19 mouse cellular contexts compared by ENCODE assay signal in the genomic region with DNA sequence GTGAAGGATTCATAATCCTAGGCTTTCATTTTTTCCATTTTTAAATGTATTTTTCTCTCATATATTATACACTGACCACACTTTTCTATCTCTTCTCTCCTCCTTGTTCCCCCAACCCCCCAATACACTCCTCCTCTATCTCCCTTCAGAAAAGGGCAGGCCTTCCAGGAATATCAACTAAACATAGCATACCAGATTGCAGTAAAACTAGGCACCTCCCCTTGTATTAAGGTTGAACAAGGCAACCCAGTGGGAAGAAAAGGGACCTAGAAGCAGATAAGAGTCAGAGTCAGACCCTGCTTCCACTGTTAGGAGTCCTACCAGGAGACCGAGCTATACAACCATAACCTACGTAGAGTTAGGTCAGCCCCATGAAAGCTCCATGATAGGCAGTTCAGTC. TPM values are rescaled to one million over a fixed set of nuclear protein-coding genes. Genes with fewer than 3 reads are reported as not detected.
DNase-seq lines count a peak whose midpoint lies in the region; ATAC-seq and TF ChIP-seq lines count a peak whose summit lies in the region.
"Had no signal": no experiment of that assay in that cellular context is flagged by ENCODE, and none has a peak within 500 bp of the region (broad histone marks: within the 10 kb centered on the region; RNA-seq: fewer than 3 reads in every experiment).

No protein-coding gene starts in this region.

- ATAC-seq in liver, embryonic 12.5 days: peak; percentile 81
- no peak for ATAC-seq in liver, postnatal 0 days
- peak; percentile 82 for ATAC-seq in liver, embryonic 13.5 days (ENCODE audit: low read depth)
- ATAC-seq: activated CD4-positive, CD25-positive, alpha-beta regulatory T cell, adult 4 months; forebrain, embryonic 14.5 days; forebrain, embryonic 16.5 days; Patski had no signal

- TF ChIP-seq CTCF in liver, postnatal 0 days (IDR thresholded peaks at IDR 0.05; ENCODE audit: low read depth): no peak

- H3K36me3 ChIP-seq in liver, embryonic 12.5 days: no peaks in the 10 kb centered on the region
- H3K36me3 ChIP-seq in liver, postnatal 0 days (replicated peaks; ENCODE audit: insufficient read depth, low read length): no peaks in the 10 kb centered on the region; the same call in 1 of the 2 replicates
- no peaks in the 10 kb centered on the region for H3K36me3 ChIP-seq in liver, embryonic 13.5 days
- H3K36me3 ChIP-seq in forebrain, embryonic 10.5 days (replicated peaks): peaks cover 6% of the 10 kb centered on the region; the same call in 1 of the 2 replicates
- H3K36me3 ChIP-seq: embryonic facial prominence, embryonic 10.5 days; embryonic facial prominence, embryonic 12.5 days; forebrain, embryonic 12.5 days had no signal

- no peak overlapping the region for H3K9ac ChIP-seq in liver, embryonic 12.5 days
- no peak overlapping the region for H3K9ac ChIP-seq in liver, postnatal 0 days (replicated peaks)
- no peak overlapping the region for H3K9ac ChIP-seq in liver, embryonic 13.5 days
- H3K9ac ChIP-seq: embryonic facial prominence, embryonic 12.5 days; forebrain, embryonic 12.5 days had no signal

- H3K4me1 ChIP-seq in liver, embryonic 12.5 days: peaks cover 29% of the 10 kb centered on the region
- peaks cover 2% of the 10 kb centered on the region; the same call in 1 of the 2 replicates for H3K4me1 ChIP-seq in liver, postnatal 0 days (ENCODE audit: insufficient read depth)
- H3K4me1 ChIP-seq in liver, embryonic 13.5 days (replicated peaks): peaks cover 33% of the 10 kb centered on the region
- H3K4me1 ChIP-seq in forebrain, embryonic 10.5 days: no peaks in the 10 kb centered on the region
- H3K4me1 ChIP-seq: embryonic facial prominence, embryonic 10.5 days; embryonic facial prominence, embryonic 12.5 days had no signal

- no peak overlapping the region for H3K27ac ChIP-seq in liver, embryonic 12.5 days
- no peak overlapping the region for H3K27ac ChIP-seq in liver, postnatal 0 days (ENCODE audit: low read depth)
- no peak overlapping the region for H3K27ac ChIP-seq in liver, embryonic 13.5 days
- no peak overlapping the region for H3K27ac ChIP-seq in forebrain, embryonic 10.5 days
- H3K27ac ChIP-seq: embryonic facial prominence, embryonic 10.5 days; embryonic facial prominence, embryonic 12.5 days; forebrain, embryonic 12.5 days had no signal

- H3K4me3 ChIP-seq in liver, embryonic 12.5 days: no peak overlapping the region
- H3K4me3 ChIP-seq in liver, postnatal 0 days (ENCODE audit: low read depth, low read length): no peak overlapping the region
- no peak overlapping the region for H3K4me3 ChIP-seq in liver, embryonic 13.5 days (replicated peaks)
- H3K4me3 ChIP-seq in forebrain, embryonic 10.5 days: no peak overlapping the region
- H3K4me3 ChIP-seq: embryonic facial prominence, embryonic 10.5 days; embryonic facial prominence, embryonic 12.5 days; forebrain, embryonic 12.5 days had no signal

- DNase-seq in liver, postnatal 0 days: no peak
- DNase-seq in liver, embryonic 13.5 days: no peak
- DNase-seq in forebrain, embryonic 10.5 days (ENCODE audit: extremely low spot score, low spot score): no peak
- DNase-seq in natural killer cell, adult 2 months (ENCODE audit: low spot score in 2 of 2): no peak
- DNase-seq: adrenal gland, adult 8-10 months; adrenal gland, postnatal 14 days; adrenal gland, postnatal 36 days; cerebellum, adult 11-12 months; cerebellum, adult 2 months; cerebellum, adult 9-10 months; cerebellum, postnatal 25 days had no signal

- no peaks in the 10 kb centered on the region for H3K27me3 ChIP-seq in liver, embryonic 12.5 days (replicated peaks)
- H3K27me3 ChIP-seq in liver, postnatal 0 days (ENCODE audit: insufficient read depth, low read length): no peaks in the 10 kb centered on the region
- H3K27me3 ChIP-seq in liver, embryonic 13.5 days: no peaks in the 10 kb centered on the region
- H3K27me3 ChIP-seq in forebrain, embryonic 10.5 days (ENCODE audit: poor library complexity, severe bottlenecking): no peaks in the 10 kb centered on the region
- H3K27me3 ChIP-seq: embryonic facial prominence, embryonic 12.5 days; forebrain, embryonic 12.5 days; Patski had no signal

- H3K4me2 ChIP-seq in liver, embryonic 12.5 days: no peak overlapping the region
- no peak overlapping the region for H3K4me2 ChIP-seq in liver, postnatal 0 days (ENCODE audit: low read depth, low read length)
- H3K4me2 ChIP-seq in liver, embryonic 13.5 days: no peak overlapping the region
- H3K4me2 ChIP-seq: embryonic facial prominence, embryonic 12.5 days; forebrain, embryonic 12.5 days had no signal

- 54% methylated on average over 2 of the region's 2 CpGs for WGBS in liver, embryonic 12.5 days (ENCODE audit: insufficient replicate concordance)
- 72% methylated on average over 2 of the region's 2 CpGs for WGBS in liver, postnatal 0 days (ENCODE audit: insufficient replicate concordance)
- 40% methylated on average over 2 of the region's 2 CpGs for WGBS in liver, embryonic 13.5 days (ENCODE audit: insufficient replicate concordance)
- WGBS in forebrain, embryonic 10.5 days: 95% methylated on average over 2 of the region's 2 CpGs

- no peaks in the 10 kb centered on the region for H3K9me3 ChIP-seq in liver, embryonic 12.5 days (replicated peaks)
- H3K9me3 ChIP-seq in liver, postnatal 0 days (ENCODE audit: low read length): no peaks in the 10 kb centered on the region
- no peaks in the 10 kb centered on the region for H3K9me3 ChIP-seq in liver, embryonic 13.5 days (replicated peaks)
- H3K9me3 ChIP-seq in forebrain, embryonic 10.5 days: no peaks in the 10 kb centered on the region
- H3K9me3 ChIP-seq: embryonic facial prominence, embryonic 10.5 days; embryonic facial prominence, embryonic 12.5 days; forebrain, embryonic 12.5 days had no signal

- no peak for TF ChIP-seq EP300 in liver, postnatal 0 days (IDR thresholded peaks at IDR 0.05; ENCODE audit: low read depth)

RNA-seq across cellular contexts. Expression of a gene that starts 41.5 kb away (rescaled TPM):
- polyA plus RNA-seq in liver, embryonic 12.5 days (2016; fragmentation: Nextera tagmentation; extraction: Ambion mirVana): 8.0 and 8.8 TPM in 2 replicates
- polyA plus RNA-seq in liver, postnatal 0 days (2015; fragmentation: Nextera tagmentation; extraction: Ambion mirVana): 7.4 and 7.8 TPM in 2 replicates
- 4.2 and 6.8 TPM in 2 replicates for polyA plus RNA-seq in liver, embryonic 13.5 days (2015; fragmentation: Nextera tagmentation; extraction: Ambion mirVana)
- polyA plus RNA-seq in forebrain, embryonic 10.5 days (2016; fragmentation: Nextera tagmentation; extraction: Ambion mirVana): 19.5 and 20.3 TPM in 2 replicates
